Mouse (Mus musculus): ENCODE measurements around the gene Ppp2r2c.

DNA sequence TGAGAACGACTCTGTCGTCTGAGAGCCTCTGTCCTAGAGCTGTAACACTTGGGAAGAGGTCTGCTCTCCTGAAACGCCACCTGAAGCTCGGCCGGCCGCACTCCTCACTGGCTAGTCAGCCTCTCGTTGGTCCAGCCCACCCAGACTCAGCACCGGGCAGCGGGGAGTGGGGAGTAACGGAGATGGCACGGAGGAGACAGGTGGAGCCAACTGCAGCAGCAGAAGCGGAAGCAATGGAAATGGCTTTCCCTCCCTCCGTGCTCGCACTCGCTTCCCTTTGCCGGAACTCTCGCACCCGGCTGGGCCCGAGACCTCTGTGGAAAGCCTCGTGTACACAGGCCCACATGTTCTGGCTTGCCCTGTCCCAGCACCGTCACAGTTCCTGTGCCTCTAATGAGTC is 41.2 kb downstream of the Ppp2r2c start:
- TF ChIP-seq POLR2A (IDR thresholded peaks at IDR 0.05; ENCODE audit: borderline replicate concordance, extremely low read depth, low read depth, low read length), result no peak
- no peak for TF ChIP-seq CTCF (IDR thresholded peaks at IDR 0.05; ENCODE audit: insufficient read depth, low read length)

Data from lung, adult 2 months (tissue).